Mouse (Mus musculus) liver, postnatal 0 days (tissue): ENCODE results near the gene Pard3b. TPM values are rescaled to one million over a fixed set of nuclear protein-coding genes. Genes with fewer than 3 reads are reported as not detected.

Source experiments
- ATAC-seq: fragments of 200-750 bp; cut with Nextera tagmentation; 2 replicates; pipeline ENCODE4 v1.8.0; 2017; ENCODE audit warnings: mild to moderate bottlenecking, moderate library complexity
- DNase-seq: peaks from one replicate; pipeline ENCODE4 v3.0.0-alpha.2; 2016
- H3K27ac ChIP-seq: fragments of 300-500 bp; sonication (generic); 2 replicates; pipeline ENCODE4 v1.5.1; 2014; ENCODE audit warnings: antibody characterized with exemption, moderate library complexity, mild to moderate bottlenecking, low read depth
- H3K27me3 ChIP-seq: fragments of 300-500 bp; sonication (generic); 2 replicates; pipeline ENCODE4 v1.6.1; 2014; ENCODE audit warnings: low read length, control low read depth, mixed read lengths; ENCODE audit not compliant: insufficient read depth
- H3K36me3 ChIP-seq: fragments of 300-500 bp; sonication (generic); replicated peaks from 2 replicates; pipeline ENCODE4 v1.6.1; 2014; ENCODE audit warnings: mild to moderate bottlenecking, control low read depth, low read length, moderate library complexity, mixed read lengths; ENCODE audit not compliant: insufficient read depth
- H3K4me1 ChIP-seq: fragments of 300-500 bp; sonication (generic); 2 replicates; pipeline ENCODE4 v1.6.1; 2014; ENCODE audit warnings: antibody characterized with exemption, mild to moderate bottlenecking, control low read depth; ENCODE audit not compliant: insufficient read depth
- H3K4me2 ChIP-seq: fragments of 300-500 bp; sonication (generic); 2 replicates; pipeline ENCODE4 v1.6.1; 2014; ENCODE audit warnings: low read depth, mild to moderate bottlenecking, low read length, moderate library complexity, mixed read lengths
- H3K4me3 ChIP-seq: fragments of 300-500 bp; sonication (generic); 2 replicates; pipeline ENCODE4 v1.5.1; 2014; ENCODE audit warnings: low read depth, low read length
- H3K9ac ChIP-seq: fragments of 300-500 bp; sonication (generic); replicated peaks from 2 replicates; pipeline ENCODE4 v1.6.1; 2014; ENCODE audit warnings: mild to moderate bottlenecking, moderate library complexity
- H3K9me3 ChIP-seq: fragments of 300-500 bp; sonication (generic); 2 replicates; pipeline ENCODE4 v1.6.1; 2016; ENCODE audit warnings: mild to moderate bottlenecking, control low read depth, low read length, mixed read lengths
- CTCF ChIP-seq: sonication (generic); IDR thresholded peaks from 2 replicates; pipeline ENCODE4 v1.5.1; 2016; ENCODE audit warnings: antibody characterized with exemption, low read depth
- EP300 ChIP-seq: IDR thresholded peaks from 2 replicates; pipeline ENCODE4 v1.6.1; 2016; ENCODE audit warnings: antibody characterized with exemption, low read depth, mild to moderate bottlenecking
- WGBS: fragments of 180-500 bp; shearing (Covaris S2); extraction: QIAGEN DNeasy Blood & Tissue Kit; methylation state at CpG from one replicate; pipeline ENCODE4 v1.1.7; 2014; ENCODE audit not compliant: insufficient replicate concordance; 5-methylcytosine and 5-hydroxymethylcytosine counted together
- polyA plus RNA-seq: library from polyadenylated mRNA; unstranded; fragments of >200 nt; fragmentation: Nextera tagmentation; extraction: Ambion mirVana; gene quantifications from 2 replicates; pipeline ENCODE4 v1.2.1, GENCODE M21; 2015

The Pard3b gene
- polyA plus RNA-seq, 1 experiment from 2014 or later, result 2.8 TPM

- DNase-seq, result no peak
- H3K9ac ChIP-seq, result no peak overlapping the region
- no peaks in the 10 kb centered on the region for H3K9me3 ChIP-seq
- no peak for ATAC-seq
- no peak overlapping the region for H3K27ac ChIP-seq
- no peak for TF ChIP-seq CTCF
- TF ChIP-seq EP300, result no peak
- no peaks in the 10 kb centered on the region for H3K4me1 ChIP-seq
- WGBS, result 68% methylated on average over 1 of the region's 1 CpGs
- no peak overlapping the region for H3K4me2 ChIP-seq
- no peaks in the 10 kb centered on the region for H3K36me3 ChIP-seq
- H3K4me3 ChIP-seq, result no peak overlapping the region
- H3K27me3 ChIP-seq, result no peaks in the 10 kb centered on the region
Observed at GRCm38 (mm10) chr1:62190786-62191185, 552.2 kb downstream of the Pard3b start.

DNA sequence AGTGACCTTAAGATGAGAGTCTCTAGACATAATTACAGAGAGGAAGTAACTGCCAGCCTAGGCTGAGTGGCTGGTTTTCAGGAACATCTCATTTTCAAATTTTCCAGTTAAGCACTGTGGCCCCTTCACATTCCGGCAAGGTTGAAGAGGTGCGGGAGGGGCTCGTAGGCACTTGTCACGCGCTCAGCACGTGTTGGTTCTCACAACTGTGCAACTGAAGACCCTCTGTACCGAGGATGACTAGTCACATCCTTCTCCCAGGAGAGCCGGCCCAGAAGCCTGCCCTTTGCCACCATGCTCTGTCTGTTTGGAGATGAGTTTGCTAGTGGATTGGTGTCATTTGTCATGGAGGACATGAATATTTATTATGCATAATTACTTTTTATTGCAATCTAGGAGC lies 558.9 kb downstream of the Pard3b start:
- no peaks in the 10 kb centered on the region for H3K36me3 ChIP-seq
- TF ChIP-seq CTCF, result no peak
- 79% methylated on average over 8 of the region's 8 CpGs for WGBS
- no peak overlapping the region for H3K4me3 ChIP-seq
- H3K9me3 ChIP-seq, result no peaks in the 10 kb centered on the region
- no peaks in the 10 kb centered on the region for H3K4me1 ChIP-seq
- no peak overlapping the region for H3K4me2 ChIP-seq
- no peak overlapping the region for H3K9ac ChIP-seq
- DNase-seq (no peak), ATAC-seq (no peak)
- H3K27ac ChIP-seq, result no peak overlapping the region
- H3K27me3 ChIP-seq, result no peaks in the 10 kb centered on the region

DNA sequence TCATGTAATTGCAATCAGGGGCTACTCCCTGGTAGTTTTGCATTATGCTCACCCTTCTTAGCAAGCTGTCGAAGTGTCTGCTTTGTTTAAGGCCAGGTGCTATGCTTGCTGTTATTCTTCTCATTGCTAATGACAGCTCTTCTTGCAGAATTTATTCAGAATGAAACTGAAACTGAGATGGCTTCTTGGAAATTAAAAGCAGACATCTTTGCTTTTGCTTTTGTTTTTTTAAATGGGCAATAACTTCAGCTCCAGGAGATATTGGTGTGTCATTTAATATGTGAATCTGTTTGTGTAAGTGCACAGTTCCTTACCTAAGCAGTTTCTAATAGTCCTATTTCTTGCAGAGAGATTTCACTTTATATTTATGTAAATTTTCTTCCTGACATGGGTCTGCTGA lies 562.3 kb downstream of the Pard3b start:
- no peaks in the 10 kb centered on the region for H3K27me3 ChIP-seq
- no peak overlapping the region for H3K27ac ChIP-seq
- no peaks in the 10 kb centered on the region for H3K9me3 ChIP-seq
- no peak for TF ChIP-seq CTCF
- WGBS, result 69% methylated on average over 1 of the region's 1 CpGs
- no peak overlapping the region for H3K4me2 ChIP-seq
- no peaks in the 10 kb centered on the region for H3K36me3 ChIP-seq
- no peak overlapping the region for H3K9ac ChIP-seq
- DNase-seq, result no peak
- no peak for ATAC-seq
- H3K4me1 ChIP-seq, result no peaks in the 10 kb centered on the region
- no peak overlapping the region for H3K4me3 ChIP-seq

GRCm38 (mm10) chr1:62201686-62202257 lies 563.1 kb downstream of the Pard3b start:
- TF ChIP-seq EP300 (no peak), CTCF (no peak)
- Histone ChIP-seq H3K9ac (no peak overlapping the region), H3K27ac (no peak overlapping the region), H3K27me3 (no peaks in the 10 kb centered on the region), H3K36me3 (no peaks in the 10 kb centered on the region), H3K4me2 (no peak overlapping the region), H3K4me3 (no peak overlapping the region), H3K4me1 (no peaks in the 10 kb centered on the region), H3K9me3 (no peaks in the 10 kb centered on the region)
- DNase-seq (no peak), ATAC-seq (no peak)
- WGBS, result 51% methylated on average over 2 of the region's 2 CpGs

GRCm38 (mm10) chr1:62213285-62213684 lies 574.7 kb downstream of the Pard3b start:
- Histone ChIP-seq H3K4me3 (no peak overlapping the region), H3K27ac (no peak overlapping the region), H3K36me3 (no peaks in the 10 kb centered on the region), H3K4me2 (no peak overlapping the region), H3K27me3 (no peaks in the 10 kb centered on the region), H3K9me3 (no peaks in the 10 kb centered on the region), H3K4me1 (no peaks in the 10 kb centered on the region), H3K9ac (no peak overlapping the region)
- DNase-seq (no peak), ATAC-seq (no peak)
- TF ChIP-seq EP300 (no peak), CTCF (no peak)
- 72% methylated on average over 2 of the region's 2 CpGs for WGBS

GRCm38 (mm10) chr1:62215842-62216241 lies 577.2 kb downstream of the Pard3b start:
- no peaks in the 10 kb centered on the region for H3K27me3 ChIP-seq
- no peak overlapping the region for H3K9ac ChIP-seq
- no peak overlapping the region for H3K27ac ChIP-seq
- no peaks in the 10 kb centered on the region for H3K36me3 ChIP-seq
- no peak for DNase-seq
- no peak overlapping the region for H3K4me2 ChIP-seq
- TF ChIP-seq CTCF (no peak), EP300 (no peak)
- H3K9me3 ChIP-seq, result no peaks in the 10 kb centered on the region
- no peak for ATAC-seq
- no peak overlapping the region for H3K4me3 ChIP-seq
- WGBS, result 67% methylated on average over 2 of the region's 2 CpGs
- H3K4me1 ChIP-seq, result no peaks in the 10 kb centered on the region

- DNase-seq (no peak), ATAC-seq (no peak)
- no peaks in the 10 kb centered on the region for H3K27me3 ChIP-seq
- H3K4me2 ChIP-seq, result no peak overlapping the region
- no peaks in the 10 kb centered on the region for H3K36me3 ChIP-seq
- no peak for TF ChIP-seq CTCF
- TF ChIP-seq EP300, result no peak
- no peak overlapping the region for H3K4me3 ChIP-seq
- H3K27ac ChIP-seq, result no peak overlapping the region
- H3K9ac ChIP-seq, result no peak overlapping the region
- WGBS, result 82% methylated on average over 4 of the region's 4 CpGs
- H3K9me3 ChIP-seq, result no peaks in the 10 kb centered on the region
- no peaks in the 10 kb centered on the region for H3K4me1 ChIP-seq
Observed at GRCm38 (mm10) chr1:62216568-62216967, 577.9 kb downstream of the Pard3b start.
